Mouse (Mus musculus) A20 (cell line): ENCODE data around the gene Ube2g1.

Source experiments
- DNase-seq: peaks from one replicate; pipeline ENCODE4 v3.0.0-alpha.2; 2011; ENCODE audit warnings: low read depth, low spot score

Ube2g1 gene

DNA sequence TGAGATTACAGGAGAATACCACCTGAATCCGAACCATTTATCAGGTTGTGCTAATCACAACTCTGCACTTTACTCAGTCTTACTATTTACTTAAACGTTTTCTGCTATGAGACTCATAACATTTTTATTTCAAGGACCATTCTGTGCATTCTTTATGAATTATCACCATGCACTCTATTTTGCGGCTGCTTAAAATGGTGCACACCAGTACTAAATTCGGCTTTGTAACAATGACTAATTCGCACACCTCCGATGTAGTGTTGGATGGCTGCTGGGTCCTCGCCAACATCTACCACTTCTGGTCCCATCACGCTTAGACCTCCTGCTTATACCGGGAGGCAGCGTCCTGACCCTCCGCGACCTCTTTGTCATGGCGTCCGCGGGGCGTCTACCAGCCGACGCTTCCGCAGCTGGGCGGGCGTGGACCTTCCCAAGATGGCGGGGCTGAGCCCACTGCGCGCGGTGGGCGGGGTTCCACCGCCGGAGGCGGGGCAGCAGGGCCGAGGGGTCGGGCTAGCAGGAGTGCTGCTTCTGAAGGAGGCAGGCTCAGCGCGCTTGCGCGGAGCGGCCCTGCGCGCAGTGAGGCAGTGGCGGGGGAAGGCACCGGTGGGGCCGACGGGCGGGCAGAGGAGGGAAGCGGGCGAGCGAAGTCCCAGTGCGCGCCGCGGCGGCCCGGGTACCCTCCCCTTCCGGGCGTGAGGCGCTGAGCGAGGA, at the start of gene Ube2g1:
Ube2g1 (plus strand) TSS at position 590 of the 714 bp plus-strand sequence.
- DNase-seq: peak; percentile 100

DNA sequence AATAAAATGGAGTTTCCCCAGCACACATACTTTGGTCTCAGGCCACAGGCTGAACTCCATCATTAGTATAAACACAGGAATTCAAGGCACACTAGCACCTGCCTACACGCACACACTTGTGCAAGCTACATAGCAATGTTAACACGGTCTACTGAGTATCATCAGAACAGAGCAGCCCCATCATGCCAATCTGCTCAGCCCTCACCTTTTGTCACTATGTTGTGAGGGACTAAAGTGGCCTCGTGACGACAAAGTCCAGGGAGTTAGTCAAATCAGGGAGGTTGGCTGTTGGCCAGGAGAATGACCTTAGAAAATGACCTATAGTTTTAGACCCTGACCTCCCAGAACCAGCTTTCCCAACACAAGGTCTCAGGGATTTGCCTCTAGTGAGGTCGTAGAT, 48.9 kb upstream of the Ube2g1 start:
- DNase-seq: no peak

DNA sequence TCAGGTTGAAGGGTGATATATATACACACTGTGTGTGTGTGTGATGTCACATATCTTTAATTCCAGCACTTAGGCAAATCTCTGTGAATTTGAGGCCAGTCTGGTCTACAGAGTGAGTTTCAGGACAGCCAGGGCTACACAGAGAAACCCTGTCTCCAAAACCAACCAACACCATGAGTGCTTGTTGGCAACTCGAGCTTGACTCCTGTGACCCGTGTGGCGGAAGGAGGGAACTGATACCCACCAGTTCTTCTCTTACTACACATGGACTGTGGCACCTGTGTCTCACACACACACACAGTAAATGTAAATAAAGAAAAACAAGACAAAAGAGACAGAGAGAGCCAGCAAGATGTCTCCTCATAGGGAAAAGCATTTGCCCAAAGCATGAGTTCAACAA, 46.4 kb upstream of the Ube2g1 start:
- DNase-seq: peak; percentile 83

DNA sequence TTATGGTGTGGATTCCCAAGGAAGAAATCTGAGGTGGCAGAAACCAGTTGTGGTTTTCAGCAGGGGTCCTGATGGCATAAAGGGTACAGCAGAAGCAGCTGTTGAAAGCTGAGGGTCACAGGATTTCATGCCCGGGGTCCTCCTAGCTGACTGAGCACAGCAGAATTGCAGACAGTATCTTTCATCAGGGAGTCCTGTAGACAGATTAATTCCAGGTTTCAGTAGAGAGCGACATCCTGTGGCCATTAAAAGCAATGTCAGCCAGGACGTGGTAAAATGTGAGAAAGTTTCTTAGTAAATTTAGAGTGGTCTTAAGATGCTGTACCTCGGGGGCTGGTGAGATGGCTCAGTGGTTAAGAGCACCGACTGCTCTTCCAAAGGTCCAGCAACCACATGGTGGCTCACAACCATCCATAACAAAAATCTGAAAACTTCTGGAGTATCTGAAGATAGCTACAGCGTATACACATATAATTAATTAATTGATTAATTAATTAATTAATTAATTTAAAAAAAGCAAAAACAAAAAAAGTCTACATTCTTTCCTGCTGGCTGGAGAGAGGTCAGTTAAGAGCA, 42.8 kb upstream of the Ube2g1 start:
- peak; percentile 75 for DNase-seq

DNA sequence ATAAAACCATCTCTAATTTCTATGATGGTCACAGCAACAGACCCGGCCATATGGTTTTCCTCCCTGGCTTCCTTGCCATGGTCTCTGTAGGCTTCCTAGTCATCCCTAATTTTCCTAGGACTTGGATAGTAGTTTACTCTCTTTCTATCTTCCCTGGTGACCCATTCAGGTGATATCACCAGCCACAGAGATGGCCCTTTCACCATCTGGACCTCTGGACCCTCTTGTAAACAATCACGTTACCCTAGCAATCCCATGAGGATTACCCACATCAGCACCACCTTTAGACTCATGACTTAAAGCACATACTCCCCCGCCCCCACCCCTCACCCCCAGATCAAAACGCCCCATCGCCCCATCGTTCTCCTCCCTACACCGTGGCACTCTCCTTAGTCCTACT, 40.8 kb upstream of the Ube2g1 start:
- DNase-seq: no peak

DNA sequence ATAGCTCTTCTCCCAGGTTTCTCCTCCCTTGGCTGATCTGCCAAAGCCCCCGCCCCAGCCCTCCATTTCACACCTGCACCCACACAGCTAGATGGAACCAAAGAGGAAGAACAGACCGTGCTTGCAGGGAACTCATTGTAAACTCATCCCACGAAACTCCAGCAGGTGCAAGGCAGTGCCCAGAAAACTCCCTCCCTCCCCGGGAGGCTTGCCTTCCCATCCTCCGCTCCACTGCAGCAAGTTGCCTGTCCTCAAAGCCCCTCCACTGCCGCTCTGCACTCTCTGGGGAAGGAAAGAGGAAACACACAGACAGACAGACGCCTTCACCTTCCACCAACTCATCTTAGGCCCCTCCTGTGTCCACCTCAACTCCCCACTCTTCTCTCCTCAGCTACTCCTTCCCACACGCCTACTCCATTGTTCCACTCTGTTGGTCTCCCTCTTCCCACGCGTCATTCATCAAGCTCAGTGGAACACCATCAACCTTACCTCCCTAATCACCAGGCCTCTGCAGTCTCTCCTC, 40.2 kb upstream of the Ube2g1 start:
- DNase-seq: no peak

DNA sequence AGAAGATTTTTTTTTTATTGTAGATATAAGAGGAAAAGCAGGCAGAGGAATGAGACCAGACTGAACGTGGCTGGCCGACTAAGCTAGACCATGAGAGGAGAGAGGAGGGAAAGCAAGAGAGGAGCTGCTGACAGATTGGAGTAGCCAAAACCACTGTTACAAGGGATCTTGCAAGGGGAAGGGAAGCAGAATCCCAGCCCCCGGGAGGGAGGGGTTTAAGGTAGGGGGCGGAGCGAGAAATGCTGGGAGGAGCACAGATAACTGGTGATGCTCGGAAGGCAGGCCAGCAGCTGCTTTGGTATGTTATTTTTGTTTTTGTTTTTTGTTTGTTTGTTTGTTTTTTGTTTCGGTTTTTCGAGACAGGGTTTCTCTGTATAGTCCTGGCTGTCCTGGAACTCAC, 38.0 kb upstream of the Ube2g1 start:
- DNase-seq: peak; percentile 64

DNA sequence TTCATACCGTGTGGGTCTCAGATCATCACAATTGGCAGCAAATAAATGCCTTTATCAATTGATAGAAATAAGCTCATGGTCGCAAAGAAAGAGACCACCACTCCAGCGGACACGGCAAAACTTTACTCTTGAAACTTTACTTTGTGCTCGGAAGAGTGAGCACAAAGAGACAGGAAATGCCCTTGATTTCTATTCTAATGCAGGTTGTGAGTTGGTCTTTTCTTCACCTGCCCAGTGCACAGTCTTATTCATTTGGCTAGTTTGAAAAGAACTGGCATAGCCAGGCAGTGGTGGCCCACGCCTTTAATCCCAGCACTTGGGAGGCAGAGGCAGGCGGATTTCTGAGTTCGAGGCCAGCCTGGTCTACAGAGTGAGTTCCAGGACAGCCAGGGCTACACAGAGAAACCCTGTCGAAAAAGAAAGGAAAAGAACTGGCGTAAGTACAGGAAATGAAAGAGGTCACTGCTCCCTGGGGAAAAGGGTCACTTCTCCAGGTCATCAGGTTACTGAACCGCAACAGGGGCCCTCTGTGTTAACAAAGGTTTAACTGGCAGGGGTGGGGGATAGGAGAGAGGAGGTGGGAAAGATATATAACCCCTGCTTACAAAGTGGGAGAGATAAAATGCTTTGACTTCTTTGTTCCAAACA, 37.3 kb upstream of the Ube2g1 start:
- DNase-seq: no peak

DNA sequence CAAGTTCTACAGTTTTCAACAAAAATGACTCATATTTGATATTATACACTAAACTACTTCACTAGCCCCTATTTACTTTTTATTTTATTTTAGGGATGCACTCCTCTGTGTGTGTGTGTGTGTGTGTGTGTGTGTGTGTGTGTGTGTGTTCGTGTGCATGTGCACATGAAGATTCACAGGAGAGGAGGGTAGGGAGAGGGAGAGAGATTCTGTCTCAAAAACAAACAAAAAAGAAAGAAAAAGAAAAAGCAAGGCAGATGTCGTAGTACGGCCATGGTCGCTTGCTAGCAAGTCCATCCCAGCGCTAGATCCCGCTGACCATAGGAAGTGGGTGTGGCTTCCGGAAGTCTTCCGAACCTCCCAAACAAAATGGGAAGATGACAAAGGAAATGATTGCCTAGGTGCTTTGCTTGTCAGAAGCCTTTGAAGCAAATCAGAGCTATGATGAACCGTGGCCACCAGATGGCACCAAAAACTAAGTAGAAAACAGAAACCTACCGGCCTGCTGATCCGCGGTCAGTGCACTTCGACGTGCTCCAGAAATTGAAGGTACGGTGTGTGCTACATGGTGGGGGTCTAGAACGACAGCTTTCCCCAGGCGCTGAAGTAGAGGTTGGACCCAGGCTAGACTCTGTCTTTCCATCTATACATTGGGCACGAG, 36.6 kb upstream of the Ube2g1 start:
- DNase-seq: peak; percentile 91

DNA sequence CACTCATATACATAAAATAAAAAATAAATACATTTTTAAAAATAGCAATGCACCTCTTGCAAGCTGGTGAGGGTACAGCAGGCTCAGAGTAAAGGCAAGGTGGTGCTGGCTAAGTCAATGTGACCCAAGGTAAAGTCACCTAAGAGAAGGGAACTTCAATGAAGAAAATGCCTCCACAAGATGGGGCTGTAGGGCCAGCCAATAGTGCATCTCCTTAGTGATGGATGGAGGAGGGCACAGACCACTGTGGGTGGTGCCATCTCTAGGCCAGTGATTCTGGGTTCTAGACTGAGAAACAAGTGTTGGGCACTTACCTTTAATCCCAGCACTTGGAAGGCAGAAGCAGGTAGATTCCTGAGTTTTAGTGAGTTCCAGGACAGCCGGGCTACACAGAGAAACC, 33.3 kb upstream of the Ube2g1 start:
- DNase-seq: peak; percentile 80

DNA sequence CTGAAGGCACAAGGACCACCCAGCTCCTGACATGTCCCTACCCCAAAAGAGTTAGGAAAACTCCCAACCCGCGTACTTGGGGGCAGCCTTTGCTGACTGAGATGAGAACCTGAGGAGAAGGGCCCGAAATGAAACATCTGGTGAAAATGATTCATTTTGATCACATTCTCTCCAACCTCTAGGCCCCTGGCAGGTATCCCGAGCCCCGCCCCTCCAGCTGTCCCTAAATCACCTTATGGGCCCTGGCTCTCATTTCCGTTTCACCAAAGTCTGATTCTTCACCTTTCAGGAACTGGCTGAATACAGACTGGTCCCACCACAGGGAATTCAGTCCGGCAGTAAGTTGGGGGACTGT, 31.0 kb upstream of the Ube2g1 start:
- no peak for DNase-seq

DNA sequence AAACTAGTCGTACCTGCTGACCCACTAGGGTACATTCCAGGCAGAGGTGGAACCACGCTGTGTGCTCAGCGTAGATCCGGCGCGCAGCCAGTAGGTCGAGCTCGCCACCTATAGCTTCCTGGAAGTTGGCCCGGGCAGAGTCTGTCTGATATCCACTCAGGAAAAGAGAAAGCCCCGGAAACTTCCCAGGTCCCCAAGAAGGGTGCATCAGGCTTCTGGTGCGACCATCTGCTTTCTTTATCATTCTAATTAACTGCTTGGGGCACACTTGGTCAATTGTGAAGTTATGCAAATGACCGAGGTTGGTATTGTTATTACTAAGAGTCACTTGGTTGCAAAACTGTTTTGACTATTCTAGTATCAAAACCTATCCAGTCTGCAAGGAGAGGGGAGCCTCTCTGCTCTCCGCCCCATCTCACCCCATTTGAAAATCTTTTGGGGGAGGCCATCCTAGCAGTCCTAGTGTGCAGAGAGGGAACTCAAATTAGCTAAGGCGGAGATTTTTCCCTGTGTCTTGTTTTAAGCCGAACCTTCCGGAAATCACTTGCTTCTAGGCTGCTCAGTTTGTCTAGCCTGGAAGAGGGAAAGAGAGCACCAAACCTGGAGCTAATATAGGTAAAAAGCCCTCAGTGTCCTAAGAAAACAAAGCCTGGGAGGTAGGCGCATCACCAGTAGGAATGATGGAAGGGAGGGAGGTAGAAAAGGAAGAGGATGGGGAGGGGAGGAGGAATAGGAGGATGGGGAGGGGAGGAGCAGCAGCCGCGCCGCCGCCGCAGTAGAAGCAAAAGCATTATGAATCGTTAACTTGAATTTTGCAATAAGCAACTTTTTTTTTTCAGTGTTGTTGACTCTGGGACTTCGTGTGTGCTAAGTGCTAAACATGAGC, 30.4 kb upstream of the Ube2g1 start:
- DNase-seq: peak; percentile 87

DNA sequence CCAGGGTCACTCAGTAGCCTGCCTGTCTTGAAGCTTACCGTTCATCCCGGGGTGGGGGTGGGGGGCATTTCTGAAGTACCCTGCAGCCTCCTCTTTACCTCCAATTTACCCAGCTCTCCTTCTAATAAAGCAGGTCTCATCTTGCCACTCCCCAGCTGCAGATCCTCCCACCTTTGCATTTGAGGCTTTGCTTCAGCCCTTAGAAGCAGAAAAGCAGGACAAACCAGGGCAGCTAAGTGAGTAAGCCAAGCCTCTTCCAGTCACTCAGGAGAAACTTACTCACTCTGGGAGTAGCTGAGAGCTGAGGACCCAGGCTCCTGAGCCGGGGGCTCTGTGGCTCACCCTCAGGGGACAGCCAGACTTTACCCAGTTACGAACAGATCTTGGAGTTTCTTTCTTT, 28.6 kb upstream of the Ube2g1 start:
- no peak for DNase-seq

DNA sequence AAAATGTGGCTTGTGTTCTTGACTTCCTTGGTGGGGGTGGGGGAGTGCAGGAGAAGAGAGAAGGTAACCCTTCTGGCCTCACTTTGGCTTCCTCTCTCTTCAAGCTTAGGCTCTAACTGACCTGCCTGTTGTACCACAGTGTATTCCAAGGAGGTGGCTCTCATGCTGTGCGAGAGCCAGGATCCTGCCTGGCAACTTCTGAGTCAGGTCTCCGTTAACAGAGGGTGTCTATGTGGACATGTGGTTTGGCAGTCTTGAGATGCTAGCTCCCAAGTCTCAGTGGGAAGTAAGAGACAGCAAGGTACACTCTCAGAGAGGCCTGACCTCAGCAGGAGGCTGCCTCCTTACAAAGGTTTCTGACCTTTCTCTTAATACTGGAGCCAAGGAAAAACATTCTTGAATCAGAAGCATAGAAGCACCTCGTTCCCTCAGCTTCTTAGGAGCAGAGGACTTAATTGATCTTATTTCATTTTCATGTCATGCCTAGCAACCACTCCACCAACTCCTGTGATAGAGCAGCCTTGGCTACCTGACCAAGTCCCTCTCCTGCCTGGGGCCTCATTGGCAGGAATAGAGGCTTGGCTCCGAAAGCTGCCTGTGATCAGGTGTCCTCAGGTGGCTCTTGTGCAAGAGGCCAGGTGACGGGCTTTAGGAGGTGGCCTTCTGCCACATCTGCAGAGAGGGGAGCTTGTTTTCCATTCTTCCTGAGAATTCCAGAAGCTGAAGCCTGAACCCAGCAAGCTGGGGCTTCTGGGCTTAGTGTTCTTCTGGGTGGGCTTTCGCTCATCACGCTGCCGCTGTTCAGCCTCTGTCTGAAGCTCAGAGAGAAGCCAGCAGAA, 25.3 kb upstream of the Ube2g1 start:
- no peak for DNase-seq

DNA sequence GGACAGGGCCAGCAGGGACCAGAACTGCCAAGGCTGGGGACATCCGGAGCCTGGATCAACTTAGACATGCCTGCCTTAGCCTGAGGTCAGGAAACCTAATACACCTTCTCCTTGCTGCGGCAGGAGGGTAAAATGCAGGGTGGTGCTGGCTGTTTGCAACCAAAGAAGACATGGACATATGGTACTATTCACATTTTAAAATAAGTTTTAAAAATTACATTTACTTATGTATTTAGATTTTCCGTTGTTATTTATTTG, 24.7 kb upstream of the Ube2g1 start:
- no peak for DNase-seq

DNA sequence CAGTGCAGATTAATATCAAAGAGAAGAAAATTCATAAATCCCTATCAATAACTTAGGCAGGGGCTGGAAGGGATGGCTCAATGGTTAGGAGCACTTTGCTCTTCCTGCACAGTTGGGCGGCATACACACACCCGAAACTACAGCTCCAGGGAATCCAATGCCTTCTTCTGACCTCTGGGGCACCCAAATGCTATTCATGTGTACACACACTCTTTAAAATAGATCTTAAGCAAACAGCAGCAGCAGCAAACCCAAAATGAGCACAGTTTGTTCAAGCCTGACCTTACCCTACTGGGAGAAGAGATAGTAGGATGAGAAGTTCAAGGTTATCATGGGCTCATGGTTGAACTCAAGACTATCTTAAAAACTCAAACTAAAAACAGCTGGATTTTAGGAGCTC, 24.0 kb upstream of the Ube2g1 start:
- no peak for DNase-seq

DNA sequence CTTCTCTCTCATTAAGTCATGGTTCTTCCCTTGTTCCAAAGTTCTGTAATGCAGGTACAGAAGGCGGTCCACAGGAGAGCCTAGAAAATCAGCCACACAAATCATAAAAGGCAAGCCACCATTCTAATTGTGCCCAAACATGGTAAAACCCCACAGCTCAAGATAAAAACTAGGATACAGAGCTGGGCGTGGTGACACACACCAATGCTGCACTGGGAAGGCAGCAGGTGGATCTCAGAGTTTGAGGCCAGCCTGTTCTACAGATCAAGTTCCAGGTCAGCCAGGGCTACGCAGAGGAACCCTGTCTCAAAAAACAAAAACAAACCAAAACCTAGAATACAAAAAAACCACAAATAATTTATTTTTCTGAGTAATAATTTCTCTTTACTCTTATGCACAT, 20.5 kb upstream of the Ube2g1 start:
- no peak for DNase-seq

DNA sequence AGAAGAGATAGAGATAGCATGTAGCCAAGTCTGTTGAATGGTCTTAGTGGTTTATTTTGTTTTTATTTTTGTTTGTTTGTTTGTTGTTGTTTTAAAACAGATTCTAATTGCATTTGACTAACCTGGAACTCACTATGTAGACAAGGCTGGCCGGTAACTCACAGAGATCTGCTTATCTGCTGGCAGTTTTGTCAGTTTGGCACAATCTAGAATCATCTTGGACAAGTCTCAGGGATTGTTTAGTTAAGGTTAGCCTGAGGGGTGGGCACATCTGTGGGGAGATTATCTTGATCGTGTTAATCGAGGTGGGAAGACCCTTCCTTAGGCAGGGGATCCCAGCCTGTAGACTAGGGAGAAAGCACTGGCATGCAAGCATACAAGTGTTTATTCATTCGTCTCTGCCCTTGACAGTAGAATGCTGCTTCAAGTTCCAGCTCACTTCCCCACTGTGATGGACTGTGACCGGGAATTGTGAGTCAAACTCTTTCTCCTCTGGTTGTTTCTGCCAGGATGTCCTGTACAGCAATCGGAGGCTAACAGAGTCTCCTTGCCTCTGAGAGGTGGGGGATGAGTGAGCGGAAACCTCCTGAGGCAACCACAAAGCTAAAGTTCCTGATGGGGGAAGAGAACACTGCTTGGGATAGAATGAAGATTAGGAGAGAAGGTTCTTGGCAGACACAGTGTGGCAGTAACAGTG, 19.4 kb upstream of the Ube2g1 start:
- no peak for DNase-seq

DNA sequence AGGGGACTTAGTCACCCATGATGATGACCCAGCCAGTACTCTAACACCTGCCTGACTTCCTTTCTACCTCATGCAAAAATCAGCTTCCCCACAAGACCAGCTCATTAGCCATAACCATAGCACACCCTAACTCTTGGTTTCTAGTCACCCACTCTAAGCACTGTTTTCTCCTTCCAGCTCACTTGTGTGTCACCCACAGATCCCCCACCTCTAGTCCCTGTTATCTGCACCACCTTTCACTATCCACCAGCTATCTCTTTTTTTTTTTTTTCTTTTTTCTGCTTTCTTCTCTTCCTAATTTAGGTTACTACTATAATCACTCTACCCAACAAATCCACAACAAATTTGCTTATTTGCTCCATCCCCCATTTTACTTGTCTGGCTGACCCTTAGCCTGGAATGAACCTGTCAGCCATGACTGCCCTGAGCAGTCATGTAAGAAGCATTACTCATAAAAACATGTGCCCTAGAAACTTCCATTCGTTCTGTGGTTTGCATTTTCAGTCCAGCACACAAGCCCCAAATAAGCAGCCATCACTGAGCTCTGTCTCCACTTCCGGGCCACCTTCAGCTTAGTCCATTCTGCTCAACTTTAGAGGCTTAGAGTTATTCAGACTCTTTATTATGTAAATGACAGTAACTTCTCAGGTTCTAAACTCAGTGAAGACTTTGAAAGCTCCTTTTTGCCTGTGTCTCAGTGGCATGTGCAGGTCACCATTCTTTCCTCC, 11.9 kb upstream of the Ube2g1 start:
- DNase-seq: peak; percentile 39

DNA sequence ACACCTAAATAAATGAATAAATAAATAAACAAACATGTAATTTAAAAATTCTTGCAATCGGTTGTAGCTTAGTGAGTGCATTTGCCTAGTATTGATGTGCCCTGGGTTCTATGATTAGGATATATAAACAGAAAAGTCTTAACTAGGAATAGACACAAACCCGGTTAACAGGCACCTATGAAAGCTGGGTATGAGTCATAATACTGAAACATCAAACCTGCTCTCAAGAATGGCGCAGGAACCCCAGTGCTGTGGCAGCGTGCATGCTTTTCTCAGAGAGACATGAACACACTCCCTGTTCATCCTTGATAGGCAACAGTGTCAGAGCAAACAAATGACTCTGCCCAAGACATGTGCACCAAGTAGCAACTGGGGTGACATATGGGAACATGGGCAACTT, 9.3 kb upstream of the Ube2g1 start:
- DNase-seq: no peak
